Mouse (Mus musculus) heart, embryonic 15.5 days (tissue): Measurements from ENCODE around the gene Chst15. TPM values are rescaled to one million over a fixed set of nuclear protein-coding genes. Genes with fewer than 3 reads are reported as not detected.

Experiments used
- ATAC-seq: fragments of 200-750 bp; cut with Nextera tagmentation; replicated peaks from 2 replicates; pipeline ENCODE4 v1.8.0; 2017; ENCODE audit warnings: low read depth, moderate TSS enrichment; ENCODE audit not compliant: insufficient number of reproducible peaks, insufficient read depth, low FRiP score
- H3K27ac ChIP-seq: fragments of 300-500 bp; sonication (generic); 2 replicates; pipeline ENCODE4 v1.5.1; 2015; ENCODE audit warnings: mild to moderate bottlenecking, inconsistent platforms
- H3K27me3 ChIP-seq: fragments of 300-500 bp; sonication (generic); 2 replicates; pipeline ENCODE4 v1.6.1; 2015; ENCODE audit warnings: inconsistent platforms
- H3K36me3 ChIP-seq: fragments of 300-500 bp; sonication (generic); 2 replicates; pipeline ENCODE4 v1.6.1; 2015; ENCODE audit warnings: mild to moderate bottlenecking, inconsistent platforms
- H3K4me1 ChIP-seq: fragments of 300-500 bp; sonication (generic); replicated peaks from 2 replicates; pipeline ENCODE4 v1.6.1; 2015; ENCODE audit warnings: inconsistent platforms
- H3K4me2 ChIP-seq: fragments of 300-500 bp; sonication (generic); 2 replicates; pipeline ENCODE4 v1.6.1; 2015; ENCODE audit warnings: inconsistent platforms, mild to moderate bottlenecking, moderate library complexity
- H3K4me3 ChIP-seq: fragments of 300-500 bp; sonication (generic); 2 replicates; pipeline ENCODE4 v1.5.1; 2015; ENCODE audit warnings: mild to moderate bottlenecking, inconsistent platforms
- H3K9ac ChIP-seq: fragments of 300-500 bp; sonication (generic); 2 replicates; pipeline ENCODE4 v1.6.1; 2015; ENCODE audit warnings: mild to moderate bottlenecking, inconsistent platforms
- H3K9me3 ChIP-seq: fragments of 300-500 bp; sonication (generic); replicated peaks from 2 replicates; pipeline ENCODE4 v1.6.1; 2016; ENCODE audit warnings: inconsistent platforms
- WGBS: fragments of 180-500 bp; shearing (Covaris S2); methylation state at CpG from one replicate; pipeline ENCODE4 v1.1.7; 2015; ENCODE audit warnings: mixed read lengths; 5-methylcytosine and 5-hydroxymethylcytosine counted together
- polyA plus RNA-seq: library from polyadenylated mRNA; unstranded; fragments of >200 nt; fragmentation: Nextera tagmentation; extraction: Ambion mirVana; gene quantifications from 2 replicates; pipeline ENCODE4 v1.2.1, GENCODE M21; 2015

The Chst15 gene
- polyA plus RNA-seq, 1 experiment from 2014 or later = 4.4 TPM

GRCm38 (mm10) chr7:132273741-132274513, 43.1 kb downstream of the Chst15 start:
- Histone ChIP-seq H3K36me3 (no peaks in the 10 kb centered on the region), H3K4me2 (no peak overlapping the region), H3K27ac (no peak overlapping the region), H3K27me3 (no peaks in the 10 kb centered on the region), H3K9me3 (no peaks in the 10 kb centered on the region), H3K4me3 (no peak overlapping the region), H3K4me1 (peaks cover 11% of the 10 kb centered on the region), H3K9ac (no peak overlapping the region)
- no peak for ATAC-seq
- 62% methylated on average over 2 of the region's 2 CpGs for WGBS

GRCm38 (mm10) chr7:132272984-132273383, 44.0 kb downstream of the Chst15 start:
- peaks cover 2% of the 10 kb centered on the region for H3K4me1 ChIP-seq
- H3K27me3 ChIP-seq = no peaks in the 10 kb centered on the region
- H3K36me3 ChIP-seq = no peaks in the 10 kb centered on the region
- no peaks in the 10 kb centered on the region for H3K9me3 ChIP-seq
- H3K4me2 ChIP-seq = no peak overlapping the region
- ATAC-seq = no peak
- no peak overlapping the region for H3K27ac ChIP-seq
- H3K9ac ChIP-seq = no peak overlapping the region
- 93% methylated on average over 5 of the region's 5 CpGs for WGBS
- H3K4me3 ChIP-seq = no peak overlapping the region

- Histone ChIP-seq H3K27ac (no peak overlapping the region), H3K27me3 (no peaks in the 10 kb centered on the region), H3K36me3 (no peaks in the 10 kb centered on the region), H3K4me2 (no peak overlapping the region), H3K4me3 (no peak overlapping the region), H3K4me1 (no peaks in the 10 kb centered on the region), H3K9ac (no peak overlapping the region), H3K9me3 (no peaks in the 10 kb centered on the region)
- no peak for ATAC-seq
- WGBS = 82% methylated on average over 8 of the region's 8 CpGs
Measured at GRCm38 (mm10) chr7:132270364-132270763, 46.7 kb downstream of the Chst15 start.

- no peak overlapping the region for H3K9ac ChIP-seq
- WGBS = 78% methylated on average over 3 of the region's 3 CpGs
- H3K27ac ChIP-seq = no peak overlapping the region
- H3K27me3 ChIP-seq = no peaks in the 10 kb centered on the region
- H3K36me3 ChIP-seq = no peaks in the 10 kb centered on the region
- H3K4me2 ChIP-seq = no peak overlapping the region
- no peaks in the 10 kb centered on the region for H3K9me3 ChIP-seq
- 0 out of 2 replicates have a peak, but pooled peaks cover under 1% of the 10 kb centered on the region for H3K4me1 ChIP-seq
- ATAC-seq = no peak
- H3K4me3 ChIP-seq = no peak overlapping the region
Measured at GRCm38 (mm10) chr7:132269661-132270060, 47.4 kb downstream of the Chst15 start.

- Histone ChIP-seq H3K36me3 (no peaks in the 10 kb centered on the region), H3K27me3 (no peaks in the 10 kb centered on the region), H3K4me3 (no peak overlapping the region), H3K9ac (no peak overlapping the region), H3K4me2 (no peak overlapping the region), H3K27ac (no peak overlapping the region), H3K9me3 (no peaks in the 10 kb centered on the region), H3K4me1 (peaks cover 7% of the 10 kb centered on the region; the same call in 1 of the 2 replicates)
- no peak for ATAC-seq
- 81% methylated on average over 4 of the region's 4 CpGs for WGBS
Measured at GRCm38 (mm10) chr7:132267721-132268498, 49.1 kb downstream of the Chst15 start.

- no peaks in the 10 kb centered on the region for H3K27me3 ChIP-seq
- H3K9ac ChIP-seq = no peak overlapping the region
- H3K4me3 ChIP-seq = no peak overlapping the region
- H3K4me1 ChIP-seq = peaks cover 16% of the 10 kb centered on the region; the same call in 1 of the 2 replicates
- no peaks in the 10 kb centered on the region for H3K9me3 ChIP-seq
- WGBS = 46% methylated on average over 3 of the region's 3 CpGs
- no peak overlapping the region for H3K27ac ChIP-seq
- H3K4me2 ChIP-seq = no peak overlapping the region
- no peak for ATAC-seq
- H3K36me3 ChIP-seq = no peaks in the 10 kb centered on the region
Measured at GRCm38 (mm10) chr7:132264763-132265162, 52.3 kb downstream of the Chst15 start.

- no peak overlapping the region for H3K27ac ChIP-seq
- H3K9ac ChIP-seq = no peak overlapping the region
- peaks cover 16% of the 10 kb centered on the region; the same call in 1 of the 2 replicates for H3K4me1 ChIP-seq
- no peaks in the 10 kb centered on the region for H3K36me3 ChIP-seq
- no peak for ATAC-seq
- WGBS = 65% methylated on average over 6 of the region's 6 CpGs
- no peak overlapping the region for H3K4me2 ChIP-seq
- H3K4me3 ChIP-seq = no peak overlapping the region
- H3K9me3 ChIP-seq = no peaks in the 10 kb centered on the region
- H3K27me3 ChIP-seq = no peaks in the 10 kb centered on the region
Measured at GRCm38 (mm10) chr7:132263186-132263585, 53.8 kb downstream of the Chst15 start.

- Histone ChIP-seq H3K4me2 (no peak overlapping the region), H3K4me1 (peaks cover 16% of the 10 kb centered on the region; the same call in 1 of the 2 replicates), H3K27me3 (no peaks in the 10 kb centered on the region), H3K27ac (no peak overlapping the region), H3K36me3 (no peaks in the 10 kb centered on the region), H3K9me3 (no peaks in the 10 kb centered on the region), H3K9ac (no peak overlapping the region), H3K4me3 (no peak overlapping the region)
- no peak for ATAC-seq
- 37% methylated on average over 6 of the region's 6 CpGs for WGBS
Measured at GRCm38 (mm10) chr7:132262696-132263095, 54.3 kb downstream of the Chst15 start.

- Histone ChIP-seq H3K27me3 (no peaks in the 10 kb centered on the region), H3K9me3 (no peaks in the 10 kb centered on the region), H3K36me3 (no peaks in the 10 kb centered on the region), H3K4me3 (no peak overlapping the region), H3K27ac (no peak overlapping the region), H3K4me2 (no peak overlapping the region), H3K4me1 (peaks cover 16% of the 10 kb centered on the region; the same call in 1 of the 2 replicates), H3K9ac (no peak overlapping the region)
- no peak for ATAC-seq
- 33% methylated on average over 3 of the region's 3 CpGs for WGBS
Measured at GRCm38 (mm10) chr7:132261885-132262284, 55.1 kb downstream of the Chst15 start.

GRCm38 (mm10) chr7:132260632-132261031, 56.4 kb downstream of the Chst15 start:
- H3K36me3 ChIP-seq = no peaks in the 10 kb centered on the region
- no peak overlapping the region for H3K9ac ChIP-seq
- no peak overlapping the region for H3K27ac ChIP-seq
- no peak for ATAC-seq
- no peaks in the 10 kb centered on the region for H3K9me3 ChIP-seq
- H3K4me2 ChIP-seq = no peak overlapping the region
- H3K4me3 ChIP-seq = no peak overlapping the region
- no peaks in the 10 kb centered on the region for H3K27me3 ChIP-seq
- WGBS = 68% methylated on average over 5 of the region's 5 CpGs
- peaks cover 16% of the 10 kb centered on the region; the same call in 1 of the 2 replicates for H3K4me1 ChIP-seq

- Histone ChIP-seq H3K27me3 (no peaks in the 10 kb centered on the region), H3K9me3 (no peaks in the 10 kb centered on the region), H3K4me2 (no peak overlapping the region), H3K27ac (no peak overlapping the region), H3K4me1 (peaks cover 12% of the 10 kb centered on the region; the same call in 1 of the 2 replicates), H3K9ac (no peak overlapping the region), H3K4me3 (no peak overlapping the region), H3K36me3 (no peaks in the 10 kb centered on the region)
- whole genome bisulfite sequencing = 50% methylated on average over 7 of the region's 7 CpGs
- ATAC-seq = no peak
Measured at GRCm38 (mm10) chr7:132258817-132259216, 58.2 kb downstream of the Chst15 start.
